Mouse (Mus musculus) neural tube, embryonic 11.5 days (tissue): ENCODE measurements around the gene Dapk2. TPM values are rescaled to one million over a fixed set of nuclear protein-coding genes. Genes with fewer than 3 reads are reported as not detected.

Experiments
- ATAC-seq: fragments of 200-750 bp; cut with Nextera tagmentation; 2 replicates; pipeline ENCODE4 v1.8.0; 2017; ENCODE audit warnings: moderate number of reproducible peaks, mild to moderate bottlenecking, moderate TSS enrichment, moderate library complexity; ENCODE audit not compliant: insufficient read depth, low FRiP score, low TSS enrichment
- DNase-seq: peaks from one replicate; pipeline ENCODE4 v3.0.0-alpha.2; 2015; ENCODE audit warnings: low spot score
- H3K27ac ChIP-seq: fragments of 300-500 bp; sonication (generic); 2 replicates; pipeline ENCODE4 v1.5.1; 2014; ENCODE audit warnings: low read depth, mild to moderate bottlenecking, low read length
- H3K27me3 ChIP-seq: fragments of 300-500 bp; sonication (generic); 2 replicates; pipeline ENCODE4 v1.6.1; 2014; ENCODE audit warnings: mild to moderate bottlenecking, low read length, mixed read lengths; ENCODE audit not compliant: control insufficient read depth, insufficient read depth
- H3K36me3 ChIP-seq: fragments of 300-500 bp; sonication (generic); 2 replicates; pipeline ENCODE4 v1.6.1; 2014; ENCODE audit warnings: mild to moderate bottlenecking, low read length, moderate library complexity, mixed read lengths; ENCODE audit not compliant: control insufficient read depth, insufficient read depth
- H3K4me1 ChIP-seq: fragments of 300-500 bp; sonication (generic); 2 replicates; pipeline ENCODE4 v1.6.1; 2014; ENCODE audit warnings: low read length, mixed read lengths; ENCODE audit not compliant: control insufficient read depth, insufficient read depth
- H3K4me2 ChIP-seq: fragments of 300-500 bp; sonication (generic); 2 replicates; pipeline ENCODE4 v1.6.1; 2014; ENCODE audit warnings: low read depth, mild to moderate bottlenecking, moderate library complexity
- H3K4me3 ChIP-seq: fragments of 300-500 bp; sonication (generic); 2 replicates; pipeline ENCODE4 v1.5.1; 2014; ENCODE audit warnings: low read depth, low read length
- H3K9ac ChIP-seq: fragments of 300-500 bp; sonication (generic); 2 replicates; pipeline ENCODE4 v1.6.1; 2014; ENCODE audit warnings: mild to moderate bottlenecking, low read length
- H3K9me3 ChIP-seq: fragments of 300-500 bp; sonication (generic); 2 replicates; pipeline ENCODE4 v1.6.1; 2016; ENCODE audit warnings: low read length; ENCODE audit not compliant: control insufficient read depth
- WGBS: fragments of 180-500 bp; shearing (Covaris S2); extraction: QIAGEN DNeasy Blood & Tissue Kit; methylation state at CpG from one replicate; pipeline ENCODE4 v1.1.7; 2014; 5-methylcytosine and 5-hydroxymethylcytosine counted together
- polyA plus RNA-seq: library from polyadenylated mRNA; unstranded; fragments of >200 nt; fragmentation: Nextera tagmentation; extraction: Ambion mirVana; gene quantifications from 2 replicates; pipeline ENCODE4 v1.2.1, GENCODE M21; 2014

Gene Dapk2
- polyA plus RNA-seq, 1 experiment from 2014 or later = 3.1 TPM

GRCm38 (mm10) chr9:66127884-66128283 is 30.1 kb upstream of the Dapk2 start:
- DNase-seq (no peak), ATAC-seq (no peak)
- Histone ChIP-seq H3K27me3 (no peaks in the 10 kb centered on the region), H3K4me3 (no peak overlapping the region), H3K27ac (no peak overlapping the region), H3K9ac (no peak overlapping the region), H3K9me3 (no peaks in the 10 kb centered on the region), H3K36me3 (no peaks in the 10 kb centered on the region), H3K4me2 (no peak overlapping the region), H3K4me1 (peaks cover 7% of the 10 kb centered on the region; the same call in 1 of the 2 replicates)
- WGBS = 92% methylated on average over 4 of the region's 4 CpGs

GRCm38 (mm10) chr9:66131466-66131865 is 26.6 kb upstream of the Dapk2 start:
- WGBS = 94% methylated on average over 2 of the region's 2 CpGs
- peaks cover 3% of the 10 kb centered on the region; the same call in 1 of the 2 replicates for H3K36me3 ChIP-seq
- H3K4me3 ChIP-seq = no peak overlapping the region
- ATAC-seq (no peak), DNase-seq (no peak)
- H3K9me3 ChIP-seq = no peaks in the 10 kb centered on the region
- H3K4me2 ChIP-seq = no peak overlapping the region
- H3K4me1 ChIP-seq = no peaks in the 10 kb centered on the region
- no peak overlapping the region for H3K27ac ChIP-seq
- no peaks in the 10 kb centered on the region for H3K27me3 ChIP-seq
- H3K9ac ChIP-seq = no peak overlapping the region

GRCm38 (mm10) chr9:66135967-66136366 is 22.1 kb upstream of the Dapk2 start:
- peaks cover 14% of the 10 kb centered on the region for H3K36me3 ChIP-seq
- no peak for DNase-seq

GRCm38 (mm10) chr9:66138193-66138592 is 19.8 kb upstream of the Dapk2 start:
- H3K36me3 ChIP-seq = peaks cover 14% of the 10 kb centered on the region
- 95% methylated on average over 7 of the region's 7 CpGs for WGBS
- no peaks in the 10 kb centered on the region for H3K9me3 ChIP-seq
- ATAC-seq (no peak), DNase-seq (no peak)
- no peaks in the 10 kb centered on the region for H3K27me3 ChIP-seq
- no peak overlapping the region for H3K4me3 ChIP-seq
- H3K9ac ChIP-seq = no peak overlapping the region
- no peaks in the 10 kb centered on the region for H3K4me1 ChIP-seq
- H3K27ac ChIP-seq = no peak overlapping the region
- H3K4me2 ChIP-seq = no peak overlapping the region

More at GRCm38 (mm10) chr9:66135967-66136366, 22.1 kb upstream of the Dapk2 start:
- Histone ChIP-seq H3K9ac (no peak overlapping the region), H3K4me1 (no peaks in the 10 kb centered on the region), H3K4me3 (no peak overlapping the region), H3K27ac (no peak overlapping the region), H3K4me2 (no peak overlapping the region), H3K27me3 (no peaks in the 10 kb centered on the region), H3K9me3 (no peaks in the 10 kb centered on the region)
- WGBS = 63% methylated on average over 4 of the region's 4 CpGs
- no peak for ATAC-seq

- Histone ChIP-seq H3K4me2 (no peak overlapping the region), H3K4me3 (no peak overlapping the region), H3K9ac (no peak overlapping the region), H3K27me3 (no peaks in the 10 kb centered on the region), H3K4me1 (no peaks in the 10 kb centered on the region), H3K27ac (no peak overlapping the region), H3K9me3 (no peaks in the 10 kb centered on the region), H3K36me3 (peaks cover 10% of the 10 kb centered on the region; the same call in 1 of the 2 replicates)
- WGBS = 69% methylated on average over 1 of the region's 1 CpGs
- DNase-seq (no peak), ATAC-seq (no peak)
Measured at GRCm38 (mm10) chr9:66142265-66142664, 15.8 kb upstream of the Dapk2 start.

GRCm38 (mm10) chr9:66144248-66144647 is 13.8 kb upstream of the Dapk2 start:
- WGBS = 8% methylated on average over 6 of the region's 6 CpGs
- DNase-seq = peak; percentile 78
- H3K9ac ChIP-seq = no peak overlapping the region

GRCm38 (mm10) chr9:66146141-66146540 is 11.9 kb upstream of the Dapk2 start:
- Histone ChIP-seq H3K4me1 (no peaks in the 10 kb centered on the region), H3K9me3 (no peaks in the 10 kb centered on the region), H3K27me3 (no peaks in the 10 kb centered on the region), H3K36me3 (no peaks in the 10 kb centered on the region), H3K27ac (no peak overlapping the region), H3K4me3 (no peak overlapping the region), H3K9ac (no peak overlapping the region), H3K4me2 (no peak overlapping the region)
- DNase-seq (no peak), ATAC-seq (no peak)

More at GRCm38 (mm10) chr9:66144248-66144647, 13.8 kb upstream of the Dapk2 start:
- no peak overlapping the region for H3K27ac ChIP-seq
- ATAC-seq = no peak
- H3K4me3 ChIP-seq = no peak overlapping the region
- no peak overlapping the region for H3K4me2 ChIP-seq
- H3K27me3 ChIP-seq = no peaks in the 10 kb centered on the region
- H3K4me1 ChIP-seq = no peaks in the 10 kb centered on the region
- no peaks in the 10 kb centered on the region for H3K9me3 ChIP-seq
- H3K36me3 ChIP-seq = peaks cover 10% of the 10 kb centered on the region; the same call in 1 of the 2 replicates

- ATAC-seq = no peak
- H3K4me2 ChIP-seq = no peak overlapping the region
- no peaks in the 10 kb centered on the region for H3K27me3 ChIP-seq
- H3K9ac ChIP-seq = no peak overlapping the region
- H3K4me1 ChIP-seq = no peaks in the 10 kb centered on the region
- H3K27ac ChIP-seq = no peak overlapping the region
- H3K9me3 ChIP-seq = no peaks in the 10 kb centered on the region
- H3K4me3 ChIP-seq = no peak overlapping the region
- no peak for DNase-seq
- 72% methylated on average over 9 of the region's 9 CpGs for WGBS
- no peaks in the 10 kb centered on the region for H3K36me3 ChIP-seq
Measured at GRCm38 (mm10) chr9:66152011-66152410, 6.0 kb upstream of the Dapk2 start.

GRCm38 (mm10) chr9:66153594-66153993 is 4.4 kb upstream of the Dapk2 start:
- H3K27me3 ChIP-seq = peaks cover 3% of the 10 kb centered on the region
- no peaks in the 10 kb centered on the region for H3K9me3 ChIP-seq
- no peak overlapping the region for H3K4me2 ChIP-seq
- no peak overlapping the region for H3K4me3 ChIP-seq
- 96% methylated on average over 6 of the region's 6 CpGs for WGBS
- no peak for ATAC-seq
- no peak overlapping the region for H3K9ac ChIP-seq
- no peaks in the 10 kb centered on the region for H3K4me1 ChIP-seq
- H3K36me3 ChIP-seq = no peaks in the 10 kb centered on the region
- DNase-seq = no peak
- H3K27ac ChIP-seq = no peak overlapping the region
